Mouse (Mus musculus) forebrain, embryonic 14.5 days (tissue): ENCODE results near the gene Fam69b. TPM values are rescaled to one million over a fixed set of nuclear protein-coding genes. Genes with fewer than 3 reads are reported as not detected.

ENCODE experiments used
- ATAC-seq: fragments of 200-750 bp; cut with Nextera tagmentation; 2 replicates; pipeline ENCODE4 v1.8.0; 2017; ENCODE audit warnings: mild to moderate bottlenecking, moderate library complexity
- DNase-seq: peaks from one replicate; pipeline ENCODE4 v3.0.0-alpha.2; 2015; ENCODE audit warnings: low spot score
- H3K27ac ChIP-seq: fragments of 300-500 bp; sonication (generic); 2 replicates; pipeline ENCODE4 v1.5.1; 2014; ENCODE audit warnings: low read depth, mild to moderate bottlenecking, control low read depth, low read length, moderate library complexity
- H3K27me3 ChIP-seq: fragments of 300-500 bp; sonication (generic); replicated peaks from 2 replicates; pipeline ENCODE4 v1.6.1; 2014; ENCODE audit warnings: low read length, control low read depth, mixed read lengths; ENCODE audit not compliant: control insufficient read depth, insufficient read depth
- H3K36me3 ChIP-seq: fragments of 300-500 bp; sonication (generic); 2 replicates; pipeline ENCODE4 v1.6.1; 2014; ENCODE audit warnings: low read length, control low read depth; ENCODE audit not compliant: control insufficient read depth, insufficient read depth
- H3K4me1 ChIP-seq: fragments of 300-500 bp; sonication (generic); 2 replicates; pipeline ENCODE4 v1.6.1; 2014; ENCODE audit warnings: antibody characterized with exemption, low read length, control low read depth; ENCODE audit not compliant: control insufficient read depth, insufficient read depth
- H3K4me2 ChIP-seq: fragments of 300-500 bp; sonication (generic); 2 replicates; pipeline ENCODE4 v1.6.1; 2014; ENCODE audit warnings: mild to moderate bottlenecking, control low read depth, low read length
- H3K4me3 ChIP-seq: fragments of 300-500 bp; sonication (generic); 2 replicates; pipeline ENCODE4 v1.5.1; 2014; ENCODE audit warnings: low read depth, low read length, control low read depth
- H3K9ac ChIP-seq: fragments of 300-500 bp; sonication (generic); 2 replicates; pipeline ENCODE4 v1.6.1; 2014; ENCODE audit warnings: mild to moderate bottlenecking, low read length, control low read depth, moderate library complexity
- H3K9me3 ChIP-seq: fragments of 300-500 bp; sonication (generic); replicated peaks from 2 replicates; pipeline ENCODE4 v1.6.1; 2016; ENCODE audit warnings: low read length, control low read depth, mixed read lengths; ENCODE audit not compliant: control insufficient read depth
- WGBS: fragments of 180-500 bp; shearing (Covaris S2); extraction: QIAGEN DNeasy Blood & Tissue Kit; methylation state at CpG from one replicate; pipeline ENCODE4 v1.1.7; 2014; 5-methylcytosine and 5-hydroxymethylcytosine counted together
- polyA plus RNA-seq: library from polyadenylated mRNA; unstranded; fragments of >200 nt; fragmentation: Nextera tagmentation; extraction: Ambion mirVana; gene quantifications from 2 replicates; pipeline ENCODE4 v1.2.1, GENCODE M21; 2014

Fam69b gene
- polyA plus RNA-seq, 1 experiment from 2014 or later = 97.4 TPM

DNA sequence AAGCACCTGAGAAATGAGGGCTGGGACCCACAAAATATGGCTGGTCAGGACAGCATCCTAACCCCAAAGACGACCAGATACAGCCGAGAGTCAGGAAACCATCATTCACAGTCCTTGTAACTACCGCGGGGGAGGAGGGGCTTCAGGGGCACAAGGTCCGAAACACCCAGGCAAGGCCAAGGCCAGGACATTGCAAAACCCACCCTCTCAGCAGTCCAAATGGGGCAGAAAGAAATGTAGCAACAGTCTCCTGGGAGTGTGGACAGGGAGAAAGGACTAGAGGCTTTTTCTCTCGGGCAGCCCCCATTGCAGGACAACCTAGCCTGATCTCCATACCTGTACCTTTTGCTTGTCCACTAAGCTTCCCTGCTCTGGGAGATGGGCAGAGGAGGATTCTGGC lies 25.1 kb upstream of the Fam69b start:
- H3K4me1 ChIP-seq = no peaks in the 10 kb centered on the region; the same call in 1 of the 2 replicates
- ATAC-seq (no peak), DNase-seq (no peak)
- H3K27ac ChIP-seq = no peak overlapping the region
- H3K4me3 ChIP-seq = peak overlapping the region; percentile 46
- peak overlapping the region; percentile 70 for H3K4me2 ChIP-seq
- no peaks in the 10 kb centered on the region for H3K36me3 ChIP-seq
- no peaks in the 10 kb centered on the region for H3K9me3 ChIP-seq
- H3K27me3 ChIP-seq = peaks cover 26% of the 10 kb centered on the region
- 19% methylated on average over 6 of the region's 6 CpGs for WGBS
- no peak overlapping the region; the same call in 1 of the 2 replicates for H3K9ac ChIP-seq

DNA sequence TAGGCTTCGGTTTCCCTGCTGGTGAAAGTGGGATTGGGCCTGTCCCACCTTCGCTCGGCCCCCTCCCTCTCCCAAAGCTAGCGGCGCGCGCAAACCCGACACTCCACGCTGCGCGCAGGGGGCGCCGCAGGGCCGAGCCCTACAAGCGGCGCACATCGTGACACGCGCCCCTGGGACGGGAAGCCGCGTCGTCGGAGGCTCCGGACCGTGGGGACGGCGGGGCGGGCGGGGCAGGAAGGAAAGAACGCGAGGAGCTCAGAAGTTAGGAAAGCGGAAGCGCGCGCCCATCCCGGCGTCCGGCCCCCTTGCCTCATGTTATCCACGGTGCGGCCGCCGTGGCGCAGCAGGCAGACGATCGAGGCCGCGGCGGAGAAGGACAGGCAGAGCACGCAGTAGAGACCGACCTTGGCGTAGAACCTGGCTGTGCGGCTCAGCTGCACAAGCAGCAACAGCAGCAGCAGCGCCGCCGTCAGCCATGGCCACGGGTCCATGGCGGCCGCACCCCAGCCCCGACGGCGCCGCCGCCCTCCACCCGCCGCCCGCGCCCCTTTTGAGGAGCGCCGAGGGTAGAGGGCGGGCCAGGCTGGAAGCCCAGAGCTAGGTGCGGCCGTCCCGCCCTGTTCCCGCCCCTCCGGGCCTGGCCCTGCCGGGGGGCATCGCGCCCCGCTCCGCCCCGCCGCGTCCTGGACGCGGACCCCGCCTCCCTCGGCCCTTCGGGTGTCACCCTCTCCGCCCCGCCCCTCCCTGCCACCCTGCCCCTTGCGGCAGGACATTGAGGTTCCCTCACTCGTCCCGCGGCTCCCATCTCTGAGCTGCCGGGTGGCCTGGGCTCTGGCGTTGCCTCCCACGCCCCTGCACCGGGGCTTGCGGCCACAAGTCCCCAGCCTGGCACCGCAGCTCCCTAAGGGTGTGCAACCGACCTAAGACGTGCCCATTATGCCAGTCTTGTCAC lies 24.3 kb upstream of the Fam69b start, which contains the start of gene Agpat2:
Gene Agpat2 (minus strand): TSS at position 698 of the 952 bp plus-strand sequence.
- H3K27me3 ChIP-seq = peaks cover 26% of the 10 kb centered on the region
- ATAC-seq = peak; percentile 80
- whole genome bisulfite sequencing = under 1% methylated on average over 84 of the region's 103 CpGs
- peak within 1 kb of the TSS; percentile 46 for H3K4me3 ChIP-seq
- H3K9me3 ChIP-seq = no peaks in the 10 kb centered on the region
- H3K4me2 ChIP-seq = peak within 1 kb of the TSS; percentile 70
- H3K4me1 ChIP-seq = no peaks in the 10 kb centered on the region; the same call in 1 of the 2 replicates
- H3K27ac ChIP-seq = no peak within 1 kb of the TSS
- peak; percentile 51 for DNase-seq
- H3K9ac ChIP-seq = peak within 1 kb of the TSS; percentile 54
- H3K36me3 ChIP-seq = no peaks in the 10 kb centered on the region

DNA sequence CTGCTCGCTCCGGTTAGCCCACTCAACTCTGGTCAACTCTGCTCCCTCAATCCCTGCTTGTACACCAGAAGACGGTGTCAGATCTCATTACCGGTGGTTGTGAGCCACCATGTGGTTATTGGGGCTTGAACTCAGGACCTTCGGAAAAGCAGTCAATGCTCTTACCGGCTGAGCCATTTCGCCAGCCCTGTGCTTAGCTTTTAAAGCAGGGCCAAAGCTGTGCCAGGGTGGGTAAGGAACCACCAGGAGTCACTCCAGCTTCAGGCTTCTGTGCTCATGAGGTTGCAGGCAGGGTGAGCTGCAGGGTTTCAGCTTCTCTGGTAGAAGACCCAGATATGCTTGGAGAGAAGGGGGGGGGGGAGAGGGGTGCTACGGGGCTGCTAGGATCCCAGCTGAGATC lies 22.9 kb upstream of the Fam69b start:
- H3K9me3 ChIP-seq = no peaks in the 10 kb centered on the region
- no peak overlapping the region for H3K27ac ChIP-seq
- H3K9ac ChIP-seq = no peak overlapping the region
- H3K27me3 ChIP-seq = peaks cover 26% of the 10 kb centered on the region
- DNase-seq = no peak
- ATAC-seq = no peak
- H3K4me3 ChIP-seq = no peak overlapping the region
- H3K36me3 ChIP-seq = no peaks in the 10 kb centered on the region
- no peaks in the 10 kb centered on the region; the same call in 1 of the 2 replicates for H3K4me1 ChIP-seq
- 80% methylated on average over 8 of the region's 8 CpGs for WGBS
- H3K4me2 ChIP-seq = no peak overlapping the region

DNA sequence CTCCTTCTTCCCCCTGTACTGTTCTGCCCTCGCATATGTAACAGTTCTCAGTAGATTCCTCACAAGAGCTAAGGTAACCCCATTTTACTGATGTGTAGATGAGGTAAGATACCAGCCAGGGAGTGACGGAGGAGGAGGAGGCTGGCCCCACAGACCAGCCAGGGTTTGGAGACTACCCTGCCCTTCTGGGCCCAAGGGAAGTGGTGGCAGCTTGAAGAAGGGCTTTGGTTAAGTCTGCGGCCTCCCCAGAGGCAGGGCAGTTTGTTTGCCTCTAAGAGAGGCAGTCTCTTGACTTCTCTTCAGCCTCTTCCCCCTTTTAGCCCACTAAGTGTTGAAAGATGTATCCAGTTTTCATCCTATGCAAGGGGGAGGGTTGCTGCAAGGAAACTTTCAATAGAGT lies 21.7 kb upstream of the Fam69b start:
- 74% methylated on average over 3 of the region's 3 CpGs for WGBS

DNA sequence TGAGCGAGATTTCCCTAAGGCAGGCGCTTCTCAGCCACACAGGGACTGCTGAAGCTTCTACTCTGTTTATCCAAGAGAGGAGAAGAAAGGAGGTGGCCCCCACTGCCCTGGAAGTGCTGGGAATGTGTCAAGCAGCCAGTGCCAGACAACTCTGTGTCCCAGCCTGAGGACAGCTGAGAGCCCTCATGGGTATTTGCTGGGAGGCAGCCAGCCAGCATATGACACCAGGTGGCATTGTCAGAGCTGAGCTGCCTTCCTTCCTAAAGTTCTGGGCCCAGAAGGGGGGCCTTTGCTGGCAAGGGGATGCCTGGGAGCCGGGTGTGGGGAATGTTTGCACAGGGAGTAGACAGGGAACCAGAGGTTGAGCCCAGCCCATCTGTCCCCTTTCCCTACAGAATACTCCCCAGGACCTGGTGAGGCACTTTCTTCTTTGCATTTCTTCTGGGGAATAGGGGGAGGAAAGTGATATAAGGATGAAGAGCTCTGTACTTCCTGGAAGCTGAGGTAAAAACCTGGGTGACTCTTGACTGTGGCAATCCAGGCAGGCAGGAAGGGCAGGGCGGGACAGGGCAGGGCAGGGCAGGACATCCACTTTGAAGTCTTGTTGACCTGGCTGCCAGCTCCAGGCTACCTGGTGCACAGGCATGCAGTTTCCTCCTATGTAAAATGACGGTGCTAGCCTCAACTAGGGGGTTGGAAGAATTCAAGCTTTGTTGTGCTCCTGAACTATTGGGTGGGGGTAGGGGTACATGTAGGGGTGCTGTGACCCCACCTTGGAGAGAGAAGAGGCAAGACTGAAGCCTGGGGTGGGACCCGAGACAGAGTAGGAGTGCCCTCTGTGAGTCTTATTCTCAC lies 21.0 kb upstream of the Fam69b start:
- Histone ChIP-seq H3K4me1 (no peaks in the 10 kb centered on the region; the same call in 1 of the 2 replicates), H3K9ac (no peak overlapping the region), H3K4me3 (no peak overlapping the region), H3K27me3 (peaks cover 26% of the 10 kb centered on the region), H3K27ac (no peak overlapping the region), H3K36me3 (no peaks in the 10 kb centered on the region), H3K4me2 (no peak overlapping the region), H3K9me3 (no peaks in the 10 kb centered on the region)
- 0 out of 2 replicates have a peak, but pooled peaks have one; percentile 20 for ATAC-seq
- DNase-seq = peak; percentile 44
- WGBS = 58% methylated on average over 6 of the region's 6 CpGs

More for the DNA sequence above, 21.7 kb upstream of the Fam69b start:
- H3K9me3 ChIP-seq = no peaks in the 10 kb centered on the region
- no peak overlapping the region for H3K27ac ChIP-seq
- H3K36me3 ChIP-seq = no peaks in the 10 kb centered on the region
- peaks cover 26% of the 10 kb centered on the region for H3K27me3 ChIP-seq
- no peaks in the 10 kb centered on the region; the same call in 1 of the 2 replicates for H3K4me1 ChIP-seq
- H3K9ac ChIP-seq = no peak overlapping the region
- H3K4me3 ChIP-seq = no peak overlapping the region
- no peak overlapping the region for H3K4me2 ChIP-seq
- DNase-seq (no peak), ATAC-seq (no peak)

DNA sequence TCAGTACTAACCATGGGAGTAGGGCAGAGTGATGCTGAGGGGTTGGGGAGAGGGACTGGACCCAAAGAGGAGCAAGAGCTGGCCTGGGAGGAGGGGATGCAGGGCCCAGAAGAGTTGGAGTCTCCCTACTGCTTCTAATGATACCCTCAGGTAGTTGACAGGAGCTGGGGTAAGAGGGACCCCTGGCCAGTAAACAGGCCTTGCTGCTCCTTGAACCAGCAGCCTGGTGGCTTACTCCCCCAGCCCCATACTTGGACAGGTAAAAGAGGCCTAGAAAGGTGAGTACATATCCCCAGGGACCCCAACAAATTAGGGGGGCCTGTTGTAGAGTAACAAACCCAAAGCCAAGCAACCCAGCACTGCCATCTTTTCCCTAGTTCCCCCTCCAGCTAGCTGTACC lies 19.5 kb upstream of the Fam69b start:
- Histone ChIP-seq H3K36me3 (no peaks in the 10 kb centered on the region), H3K4me3 (no peak overlapping the region), H3K9me3 (no peaks in the 10 kb centered on the region), H3K27me3 (peaks cover 11% of the 10 kb centered on the region), H3K4me1 (no peaks in the 10 kb centered on the region), H3K9ac (no peak overlapping the region), H3K27ac (no peak overlapping the region), H3K4me2 (no peak overlapping the region)
- DNase-seq (no peak), ATAC-seq (no peak)

DNA sequence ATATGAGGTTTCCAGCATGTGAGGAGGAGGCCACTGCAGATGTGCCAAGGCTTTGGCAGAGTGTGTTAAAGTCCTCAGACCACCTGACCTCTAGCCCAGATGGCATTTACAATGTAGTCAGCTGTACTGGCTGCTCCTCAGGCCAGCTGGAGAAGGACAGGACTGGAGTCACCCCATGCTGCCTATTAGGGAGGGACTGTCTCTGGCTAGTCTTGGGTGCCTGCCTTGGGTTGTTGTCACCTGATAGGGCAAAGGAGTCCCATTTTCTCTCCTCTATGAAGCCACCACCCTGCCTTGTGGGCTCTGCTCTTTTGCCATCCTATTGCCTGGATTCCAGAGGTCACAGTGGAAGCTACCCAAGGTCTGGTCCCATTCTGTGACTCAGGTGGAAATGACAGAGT lies 19.0 kb upstream of the Fam69b start:
- DNase-seq = no peak
- no peak overlapping the region for H3K4me3 ChIP-seq
- no peaks in the 10 kb centered on the region for H3K9me3 ChIP-seq

DNA sequence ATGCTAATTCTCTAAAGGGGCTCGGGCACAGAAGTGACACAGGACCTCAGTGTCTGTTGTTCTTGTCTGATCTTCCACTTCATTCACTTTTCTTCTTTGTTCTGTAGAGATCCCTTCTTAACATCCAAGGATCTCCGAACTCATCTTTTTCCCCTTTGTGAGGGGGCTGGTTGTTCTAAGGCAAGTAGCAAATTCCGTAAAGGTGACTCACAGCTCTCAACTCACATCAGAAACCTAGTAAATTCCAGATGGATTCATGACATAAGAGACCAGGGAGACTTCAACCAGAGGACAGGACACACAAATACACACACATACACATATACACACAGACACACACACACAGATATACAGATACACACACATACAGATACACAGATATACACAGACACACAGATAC lies 17.7 kb upstream of the Fam69b start:
- H3K36me3 ChIP-seq = no peaks in the 10 kb centered on the region
- H3K9ac ChIP-seq = no peak overlapping the region
- no peak overlapping the region for H3K4me3 ChIP-seq
- H3K4me2 ChIP-seq = no peak overlapping the region
- no peaks in the 10 kb centered on the region for H3K9me3 ChIP-seq
- no peak overlapping the region for H3K27ac ChIP-seq
- no peaks in the 10 kb centered on the region for H3K4me1 ChIP-seq
- 72% methylated on average over 3 of the region's 3 CpGs for WGBS
- no peak for ATAC-seq
- DNase-seq = no peak
- H3K27me3 ChIP-seq = no peaks in the 10 kb centered on the region

More for the DNA sequence above, 19.0 kb upstream of the Fam69b start:
- Histone ChIP-seq H3K36me3 (no peaks in the 10 kb centered on the region), H3K4me2 (no peak overlapping the region), H3K27me3 (peaks cover 7% of the 10 kb centered on the region; the same call in 1 of the 2 replicates), H3K4me1 (no peaks in the 10 kb centered on the region), H3K27ac (no peak overlapping the region), H3K9ac (no peak overlapping the region)
- no peak for ATAC-seq
